Mouse (Mus musculus) embryonic fibroblast, embryonic 13.5 days (primary cell): ENCODE data around the gene Ncs1.

Experiments used
- CTCF ChIP-seq: IDR thresholded peaks from 2 replicates; pipeline ENCODE4 v1.5.1; 2011; ENCODE audit warnings: mild to moderate bottlenecking, control low read depth, low read length, moderate library complexity, borderline replicate concordance; ENCODE audit not compliant: insufficient read depth
- POLR2A ChIP-seq: IDR thresholded peaks from 2 replicates; pipeline ENCODE4 v1.6.1; 2011; ENCODE audit warnings: low read depth, mild to moderate bottlenecking, control low read depth, low read length, moderate library complexity

DNA sequence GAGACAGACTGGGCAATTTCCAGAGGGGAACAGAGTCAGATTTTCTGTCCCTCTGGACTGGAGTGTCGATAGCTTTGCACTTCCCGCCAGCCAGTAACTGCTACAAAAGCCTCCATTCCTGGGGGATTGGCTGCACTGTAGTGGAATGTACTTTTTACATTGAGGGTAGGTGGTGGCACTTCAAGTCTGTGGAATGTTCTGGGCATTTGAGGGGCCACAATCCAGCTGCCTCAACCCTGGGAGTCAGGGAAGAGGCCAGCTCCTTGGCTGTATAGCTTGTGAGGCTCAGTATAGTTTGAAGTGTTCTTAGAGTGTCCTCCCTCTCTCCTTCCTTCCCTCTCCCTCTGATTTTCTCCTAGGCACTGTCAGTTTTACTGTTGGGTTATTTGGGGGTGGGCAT, 73.6 kb downstream of the Ncs1 start:
- TF ChIP-seq POLR2A (no peak), CTCF (no peak)
